Mouse (Mus musculus) embryonic facial prominence, embryonic 12.5 days (tissue): ENCODE data around the gene Abr. TPM values are rescaled to one million over a fixed set of nuclear protein-coding genes. Genes with fewer than 3 reads are reported as not detected.

Experiments used
- ATAC-seq: fragments of 200-750 bp; cut with Nextera tagmentation; 2 replicates; pipeline ENCODE4 v1.8.0; 2017; ENCODE audit not compliant: insufficient number of reproducible peaks, insufficient read depth, low FRiP score, low TSS enrichment
- H3K27ac ChIP-seq: fragments of 300-500 bp; sonication (generic); 2 replicates; pipeline ENCODE4 v1.5.1; 2016; ENCODE audit warnings: mild to moderate bottlenecking
- H3K27me3 ChIP-seq: fragments of 300-500 bp; sonication (generic); 2 replicates; pipeline ENCODE4 v1.6.1; 2016; ENCODE audit warnings: mild to moderate bottlenecking, moderate library complexity
- H3K36me3 ChIP-seq: fragments of 300-500 bp; sonication (generic); 2 replicates; pipeline ENCODE4 v1.6.1; 2016; ENCODE audit warnings: mild to moderate bottlenecking
- H3K4me1 ChIP-seq: fragments of 300-500 bp; sonication (generic); 2 replicates; pipeline ENCODE4 v1.6.1; 2016
- H3K4me2 ChIP-seq: fragments of 300-500 bp; sonication (generic); replicated peaks from 2 replicates; pipeline ENCODE4 v1.6.1; 2016; ENCODE audit warnings: mild to moderate bottlenecking, moderate library complexity
- H3K4me3 ChIP-seq: fragments of 300-500 bp; sonication (generic); 2 replicates; pipeline ENCODE4 v1.5.1; 2016; ENCODE audit warnings: mild to moderate bottlenecking
- H3K9ac ChIP-seq: fragments of 300-500 bp; sonication (generic); 2 replicates; pipeline ENCODE4 v1.6.1; 2016; ENCODE audit warnings: mild to moderate bottlenecking, moderate library complexity
- H3K9me3 ChIP-seq: fragments of 300-500 bp; sonication (generic); 2 replicates; pipeline ENCODE4 v1.6.1; 2016; ENCODE audit warnings: mild to moderate bottlenecking, moderate library complexity
- WGBS: fragments of 180-500 bp; shearing (Covaris S2); methylation state at CpG from one replicate; pipeline ENCODE4 v1.1.7; 2016; 5-methylcytosine and 5-hydroxymethylcytosine counted together
- polyA plus RNA-seq: library from polyadenylated mRNA; unstranded; fragments of >200 nt; fragmentation: Nextera tagmentation; extraction: Ambion mirVana; gene quantifications from 2 replicates; pipeline ENCODE4 v1.2.1, GENCODE M21; 2016

Abr gene
- polyA plus RNA-seq, result 46.7 and 48.6 TPM in 2 replicates

DNA sequence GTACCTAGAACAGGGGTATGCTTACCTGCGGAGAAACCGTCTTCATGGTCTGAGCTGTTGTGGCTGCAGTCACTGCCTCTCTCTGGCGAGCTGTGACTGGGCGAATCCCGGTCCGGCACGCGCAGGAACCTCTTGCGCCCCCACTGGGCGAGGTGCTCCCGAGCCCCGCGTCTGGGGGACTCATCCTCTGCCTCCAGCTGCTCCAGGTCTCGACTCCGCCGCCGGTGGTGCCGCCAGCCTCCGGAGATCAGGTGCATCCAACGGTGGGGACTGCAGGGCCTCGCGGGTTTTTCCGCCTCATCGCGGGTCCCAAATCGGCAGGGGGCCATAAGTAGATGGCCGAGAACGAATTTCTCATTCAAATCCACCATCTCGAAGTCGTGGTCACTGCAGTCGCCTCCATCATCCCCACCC, at the start of gene Abr:
TSS of gene Abr (minus strand) at position 163 of the 414 bp plus-strand sequence.
- peak; percentile 58; the same call in 1 of the 2 replicates for ATAC-seq
- H3K27ac ChIP-seq, result no peak within 1 kb of the TSS
- no peaks in the 10 kb centered on the region for H3K36me3 ChIP-seq
- peak within 1 kb of the TSS; percentile 65 for H3K9ac ChIP-seq
- WGBS, result under 1% methylated on average over 31 of the region's 31 CpGs
- H3K9me3 ChIP-seq, result no peaks in the 10 kb centered on the region
- H3K27me3 ChIP-seq, result peaks cover 26% of the 10 kb centered on the region
- peak within 1 kb of the TSS; percentile 67 for H3K4me3 ChIP-seq
- H3K4me1 ChIP-seq, result peaks cover 6% of the 10 kb centered on the region
- H3K4me2 ChIP-seq, result peak within 1 kb of the TSS; percentile 100

DNA sequence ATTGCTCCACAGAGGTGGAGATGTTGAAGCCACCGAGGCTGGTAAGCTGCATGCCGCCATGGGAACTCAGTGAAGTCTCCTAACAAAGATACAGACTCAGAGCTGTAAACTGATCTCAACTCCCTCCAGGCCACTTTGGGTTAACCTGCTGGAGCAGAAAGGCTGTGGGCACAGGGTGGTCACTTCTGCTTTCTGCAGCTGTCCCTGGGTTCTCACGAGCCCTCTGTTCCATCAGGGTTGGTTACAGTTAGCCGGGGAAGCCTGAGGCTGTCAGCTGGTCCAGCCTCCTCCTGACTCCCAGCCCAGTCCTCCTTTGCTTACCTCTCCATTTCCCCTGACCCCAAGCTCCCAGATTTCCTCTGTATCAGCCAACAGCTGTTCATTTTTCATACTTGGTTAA, 45.7 kb upstream of the Abr start:
- ATAC-seq, result no peak
- no peak overlapping the region for H3K4me2 ChIP-seq
- H3K27ac ChIP-seq, result no peak overlapping the region
- H3K9me3 ChIP-seq, result no peaks in the 10 kb centered on the region
- WGBS, result 18% methylated on average over 4 of the region's 4 CpGs
- no peaks in the 10 kb centered on the region for H3K36me3 ChIP-seq
- H3K9ac ChIP-seq, result no peak overlapping the region
- H3K4me3 ChIP-seq, result no peak overlapping the region
- H3K4me1 ChIP-seq, result peaks cover 7% of the 10 kb centered on the region
- H3K27me3 ChIP-seq, result peaks cover 89% of the 10 kb centered on the region

DNA sequence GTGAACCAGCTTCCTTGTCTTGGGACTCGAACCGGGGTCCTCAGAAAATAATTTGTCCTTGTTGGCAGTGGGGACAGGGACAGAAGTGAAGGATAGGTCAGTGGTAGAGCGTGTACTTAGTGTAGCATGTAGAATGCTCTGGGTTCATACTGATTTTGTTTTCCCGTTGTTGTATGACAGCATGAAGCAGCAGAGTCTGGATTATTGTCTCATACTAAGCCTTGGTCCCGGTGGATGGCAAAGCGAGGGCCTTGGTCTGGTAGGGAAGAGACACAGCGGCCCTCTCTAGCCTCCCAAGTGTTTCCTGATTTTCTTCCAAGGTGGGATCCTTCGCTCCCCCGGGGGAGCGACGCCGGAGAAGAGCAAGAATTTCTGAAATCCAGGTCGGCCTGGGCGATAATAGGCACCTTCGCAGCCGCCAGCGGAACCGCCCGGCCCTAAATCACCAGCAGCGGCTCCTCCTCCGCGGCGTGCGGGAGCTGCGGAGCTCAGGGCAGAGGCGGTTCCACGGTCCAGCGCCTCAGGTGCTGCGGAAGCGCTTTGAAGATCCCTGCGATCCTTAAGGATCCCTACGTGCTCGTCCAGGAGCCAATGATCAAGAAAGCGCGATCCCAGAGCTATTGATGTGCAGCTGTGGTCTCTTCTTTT, 44.0 kb upstream of the Abr start:
- Histone ChIP-seq H3K27ac (no peak overlapping the region), H3K27me3 (peaks cover 72% of the 10 kb centered on the region), H3K9me3 (no peaks in the 10 kb centered on the region), H3K4me1 (no peaks in the 10 kb centered on the region), H3K9ac (peak overlapping the region; percentile 3; the same call in 1 of the 2 replicates), H3K4me3 (peak overlapping the region; percentile 27), H3K36me3 (no peaks in the 10 kb centered on the region), H3K4me2 (peak overlapping the region; percentile 50)
- 8% methylated on average over 34 of the region's 35 CpGs for WGBS
- ATAC-seq, result no peak

DNA sequence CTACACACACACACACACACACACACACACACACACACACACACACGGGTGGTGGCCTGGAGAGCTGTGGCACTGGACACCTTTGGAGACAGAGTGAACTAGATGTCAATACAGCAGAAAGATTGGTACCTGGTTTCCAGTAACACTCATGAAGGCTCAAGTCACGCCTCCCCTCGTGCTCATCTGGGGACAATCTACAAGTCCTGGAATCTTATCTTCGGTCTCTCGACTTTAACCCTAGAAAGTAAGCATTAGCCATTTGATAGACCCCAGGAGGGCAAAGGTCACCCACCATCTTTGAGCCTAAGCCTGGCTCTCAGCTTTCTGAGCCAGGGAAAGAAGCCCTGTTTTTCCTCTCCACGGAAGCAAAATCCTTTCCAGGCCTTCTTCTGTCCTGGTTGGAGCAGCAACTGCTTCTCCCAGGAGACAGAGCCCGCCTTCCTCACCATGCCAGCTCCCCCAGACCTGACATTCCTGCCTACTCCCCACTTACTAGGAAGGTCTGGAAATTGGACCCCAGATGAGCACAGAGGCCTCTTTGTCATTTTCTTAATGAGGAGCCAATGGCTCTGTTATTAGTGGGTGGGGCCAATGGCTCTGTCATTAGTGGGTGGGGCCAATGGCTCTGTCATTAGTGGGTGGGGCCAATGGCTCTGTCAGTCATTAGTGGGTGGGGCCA, 39.8 kb upstream of the Abr start:
- 52% methylated on average over 7 of the region's 7 CpGs for WGBS
- no peaks in the 10 kb centered on the region for H3K9me3 ChIP-seq
- H3K4me1 ChIP-seq, result no peaks in the 10 kb centered on the region

DNA sequence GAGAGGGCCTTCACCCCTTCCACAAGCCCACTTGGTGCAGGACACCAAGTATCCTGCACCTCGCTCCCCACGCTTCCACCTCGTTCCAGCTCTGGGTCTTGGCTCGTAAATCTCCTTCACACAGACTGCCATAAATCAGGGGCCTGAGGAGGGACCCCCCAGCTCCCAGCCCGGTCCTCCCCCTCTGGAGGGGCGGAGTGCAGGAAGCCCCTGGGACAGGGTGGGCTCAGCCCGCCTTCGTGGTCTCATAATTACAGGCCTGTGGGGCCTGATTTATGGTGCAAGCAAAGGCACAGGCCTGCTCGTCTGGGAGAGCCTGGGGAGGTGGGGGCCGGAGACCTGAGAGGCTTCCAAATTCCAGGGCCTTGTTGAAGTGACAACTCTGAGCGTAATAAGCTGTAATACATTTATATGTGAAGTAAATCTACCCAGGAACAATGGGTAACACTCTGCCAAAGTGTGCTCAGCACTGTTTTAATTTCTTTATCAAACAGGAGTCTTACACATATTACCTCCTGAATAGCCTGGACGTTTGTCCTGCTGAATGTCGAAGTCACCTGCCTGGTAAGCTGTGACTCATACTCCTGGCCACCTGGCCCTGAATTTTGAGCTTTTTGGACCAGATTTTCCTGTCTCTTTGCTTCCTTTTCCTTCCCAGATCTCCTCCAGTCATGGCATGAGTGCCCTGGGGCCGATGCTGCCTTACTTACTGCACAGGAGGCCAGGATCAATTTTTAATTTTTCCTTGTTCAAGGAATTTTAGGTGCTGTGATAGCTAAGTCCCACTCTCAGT, 37.2 kb upstream of the Abr start:
- H3K36me3 ChIP-seq, result no peaks in the 10 kb centered on the region
- no peak overlapping the region for H3K9ac ChIP-seq
- no peak overlapping the region for H3K27ac ChIP-seq
- no peaks in the 10 kb centered on the region for H3K4me1 ChIP-seq
- no peaks in the 10 kb centered on the region for H3K9me3 ChIP-seq
- peaks cover 8% of the 10 kb centered on the region for H3K27me3 ChIP-seq
- 68% methylated on average over 14 of the region's 14 CpGs for WGBS
- no peak overlapping the region for H3K4me3 ChIP-seq
- no peak for ATAC-seq
- H3K4me2 ChIP-seq, result no peak overlapping the region

More for the DNA sequence above, 39.8 kb upstream of the Abr start:
- no peak overlapping the region for H3K4me2 ChIP-seq
- H3K27me3 ChIP-seq, result peaks cover 32% of the 10 kb centered on the region
- no peaks in the 10 kb centered on the region for H3K36me3 ChIP-seq
- H3K4me3 ChIP-seq, result no peak overlapping the region
- no peak for ATAC-seq
- H3K9ac ChIP-seq, result no peak overlapping the region
- H3K27ac ChIP-seq, result no peak overlapping the region

DNA sequence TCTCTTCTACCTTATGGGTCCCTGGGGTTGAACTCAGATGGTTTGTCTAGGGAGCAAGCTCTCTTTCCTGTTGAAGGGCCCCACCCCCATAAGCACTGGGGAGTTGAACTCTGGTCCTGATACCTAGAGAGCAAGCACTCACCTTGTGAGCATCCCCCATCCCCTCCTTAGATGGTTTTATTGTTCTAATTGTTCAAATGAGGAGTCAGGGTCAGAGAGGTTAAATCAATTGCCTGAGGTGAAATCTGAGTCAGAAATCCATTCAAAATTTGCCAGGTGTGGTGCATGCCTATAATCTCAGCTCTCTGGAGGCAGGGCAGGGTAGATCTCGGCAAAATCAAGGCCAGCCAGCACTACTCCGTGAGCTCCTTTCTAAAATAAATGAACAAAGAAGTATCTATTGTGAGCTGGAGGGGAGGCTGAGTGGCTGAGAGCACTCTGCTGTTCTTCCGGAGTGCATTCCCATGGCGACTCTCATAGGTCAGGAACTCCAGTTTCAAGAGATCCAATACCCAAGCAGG, 35.4 kb upstream of the Abr start:
- Histone ChIP-seq H3K4me2 (no peak overlapping the region), H3K9me3 (no peaks in the 10 kb centered on the region), H3K27ac (no peak overlapping the region), H3K9ac (no peak overlapping the region), H3K36me3 (no peaks in the 10 kb centered on the region), H3K4me1 (no peaks in the 10 kb centered on the region), H3K27me3 (no peaks in the 10 kb centered on the region), H3K4me3 (no peak overlapping the region)
- no peak for ATAC-seq
- WGBS, result 23% methylated on average over 4 of the region's 4 CpGs

DNA sequence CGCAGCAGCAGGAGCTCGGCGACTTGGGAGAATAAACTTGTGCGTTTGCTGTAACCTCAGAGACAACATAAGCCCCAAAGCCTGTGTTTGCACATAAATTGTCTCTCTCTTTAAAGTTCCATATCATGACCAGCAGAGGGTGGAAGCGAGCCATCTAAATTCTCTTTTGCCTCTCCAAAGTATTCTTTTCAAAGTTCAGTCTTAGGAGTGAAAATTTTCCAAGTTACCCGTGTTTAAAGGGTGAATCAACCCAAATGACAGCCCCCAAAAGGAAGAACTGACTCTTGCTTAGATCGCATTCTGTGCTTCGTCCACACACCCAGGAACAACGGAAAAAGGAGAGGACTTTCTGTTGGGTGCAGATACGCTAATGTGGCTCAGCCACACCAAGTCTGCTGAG, 33.0 kb upstream of the Abr start:
- Histone ChIP-seq H3K4me1 (no peaks in the 10 kb centered on the region), H3K36me3 (no peaks in the 10 kb centered on the region), H3K9me3 (no peaks in the 10 kb centered on the region), H3K27me3 (no peaks in the 10 kb centered on the region), H3K4me2 (peak overlapping the region; percentile 39), H3K4me3 (peak overlapping the region; percentile 20; the same call in 1 of the 2 replicates), H3K9ac (no peak overlapping the region), H3K27ac (no peak overlapping the region)
- 4% methylated on average over 10 of the region's 10 CpGs for WGBS
- ATAC-seq, result no peak

DNA sequence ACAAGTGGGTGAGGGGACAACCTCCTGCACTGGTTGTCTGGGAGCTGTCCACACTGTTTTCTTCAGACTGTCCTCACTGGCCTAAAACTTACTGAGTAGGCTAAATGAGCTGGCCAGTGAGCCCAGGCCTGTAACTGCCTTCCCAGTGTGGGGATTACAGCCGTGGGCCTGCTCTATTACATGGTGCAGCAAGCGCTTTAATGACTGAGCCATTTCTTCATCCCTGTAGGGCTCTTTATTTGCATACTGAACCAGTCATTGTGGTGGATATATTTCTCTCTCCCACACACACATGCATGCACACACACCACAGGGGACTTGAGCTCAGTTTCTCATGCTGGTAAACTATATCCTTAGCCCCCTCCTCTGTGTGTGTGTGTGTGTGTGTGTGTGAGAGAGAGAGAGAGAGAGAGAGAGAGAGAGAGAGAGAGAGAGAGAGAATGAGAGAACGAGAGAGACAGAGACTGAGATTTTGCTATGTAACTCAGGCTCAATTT, 30.8 kb upstream of the Abr start:
- Histone ChIP-seq H3K9me3 (no peaks in the 10 kb centered on the region), H3K27me3 (no peaks in the 10 kb centered on the region), H3K36me3 (no peaks in the 10 kb centered on the region), H3K4me3 (no peak overlapping the region), H3K4me1 (no peaks in the 10 kb centered on the region), H3K27ac (no peak overlapping the region), H3K9ac (no peak overlapping the region), H3K4me2 (no peak overlapping the region)
- 62% methylated on average over 3 of the region's 3 CpGs for WGBS
- no peak for ATAC-seq

DNA sequence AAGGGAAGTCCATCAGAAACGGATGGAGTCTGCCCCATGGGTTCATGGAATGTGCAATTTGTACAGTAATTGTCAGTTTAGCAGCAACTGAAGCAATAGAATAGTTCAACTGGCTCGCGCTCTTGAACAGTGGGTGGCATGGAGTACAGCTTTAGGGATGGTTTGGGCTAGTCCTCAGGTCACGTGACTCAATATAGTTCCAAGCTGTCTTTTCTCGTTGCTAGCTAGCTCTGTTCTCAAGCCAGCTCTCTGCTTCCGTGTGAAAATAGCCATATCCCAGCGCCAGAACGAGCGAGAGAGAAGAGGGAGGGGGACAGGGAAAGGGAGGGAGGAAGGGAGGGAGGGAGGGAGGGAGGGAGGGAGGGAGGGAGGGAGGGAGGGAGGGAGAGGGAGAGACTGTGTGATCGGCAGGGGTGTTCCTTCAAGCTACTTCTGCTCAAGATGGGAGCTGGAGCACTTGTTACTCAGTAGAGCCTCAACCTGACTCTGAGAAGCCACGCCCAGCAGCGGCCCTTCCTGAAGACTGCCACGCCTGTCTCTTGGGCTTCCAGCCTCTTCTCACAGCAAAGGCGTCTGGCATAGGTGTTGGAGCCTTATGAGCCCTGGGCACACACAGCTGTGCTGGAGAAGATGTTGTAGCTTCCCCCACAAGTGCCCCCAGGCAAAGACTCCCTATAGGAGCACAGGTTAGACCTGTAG, 28.9 kb upstream of the Abr start:
- Histone ChIP-seq H3K4me3 (no peak overlapping the region), H3K27ac (no peak overlapping the region), H3K9me3 (no peaks in the 10 kb centered on the region), H3K27me3 (no peaks in the 10 kb centered on the region), H3K9ac (no peak overlapping the region), H3K36me3 (no peaks in the 10 kb centered on the region), H3K4me1 (peaks cover 15% of the 10 kb centered on the region), H3K4me2 (no peak overlapping the region)
- 64% methylated on average over 12 of the region's 14 CpGs for WGBS
- ATAC-seq, result no peak

DNA sequence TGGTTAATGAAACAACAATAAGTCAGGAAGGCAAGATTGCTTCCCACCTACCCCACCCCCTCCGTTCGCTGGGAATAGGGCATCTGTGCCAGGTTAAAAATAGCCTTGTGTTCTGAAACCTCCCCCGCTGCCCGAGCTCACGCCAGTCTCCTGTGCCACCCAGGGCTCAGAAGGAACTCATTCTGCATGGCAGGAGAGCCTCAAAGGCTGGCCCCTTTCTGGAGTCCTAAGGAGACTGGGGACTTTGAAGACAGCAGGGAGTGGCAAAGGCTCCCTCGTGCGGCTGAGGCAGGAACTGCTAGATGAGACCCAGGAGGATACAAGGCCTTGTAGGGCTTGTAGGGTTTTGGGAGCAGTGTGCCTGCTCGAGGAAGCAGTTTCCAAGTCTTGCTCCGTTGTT, 25.4 kb upstream of the Abr start:
- no peaks in the 10 kb centered on the region for H3K36me3 ChIP-seq
- H3K4me1 ChIP-seq, result peaks cover 32% of the 10 kb centered on the region
- 7% methylated on average over 9 of the region's 9 CpGs for WGBS
- H3K4me3 ChIP-seq, result no peak overlapping the region
- H3K9me3 ChIP-seq, result no peaks in the 10 kb centered on the region
- no peak overlapping the region for H3K27ac ChIP-seq
- H3K4me2 ChIP-seq, result peak overlapping the region; percentile 39
- no peaks in the 10 kb centered on the region for H3K27me3 ChIP-seq
- H3K9ac ChIP-seq, result no peak overlapping the region
- no peak for ATAC-seq

DNA sequence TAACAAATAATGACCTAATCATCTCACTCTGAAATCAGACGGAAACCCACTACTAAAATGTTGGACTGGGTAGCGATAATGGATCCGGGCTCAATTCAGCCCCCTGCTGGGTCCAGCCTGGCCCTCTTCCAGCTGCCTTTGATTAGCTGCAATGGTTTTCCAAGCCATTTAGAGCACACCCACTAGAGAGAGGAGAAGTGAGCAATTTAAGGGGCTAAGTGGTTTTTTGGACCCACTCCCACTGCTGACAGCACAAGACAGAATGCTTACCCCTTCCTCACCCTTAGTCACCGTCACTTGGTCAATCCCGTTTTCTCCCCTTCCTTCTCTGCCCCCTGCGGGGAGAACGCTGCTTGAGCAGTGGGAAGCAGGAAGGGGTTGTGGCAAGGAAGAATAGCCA, 24.9 kb upstream of the Abr start:
- H3K4me2 ChIP-seq, result peak overlapping the region; percentile 39
- ATAC-seq, result peak; percentile 10; the same call in 1 of the 2 replicates

More for the DNA sequence above, 24.9 kb upstream of the Abr start:
- Histone ChIP-seq H3K27ac (no peak overlapping the region), H3K9ac (no peak overlapping the region), H3K9me3 (no peaks in the 10 kb centered on the region), H3K27me3 (no peaks in the 10 kb centered on the region), H3K36me3 (no peaks in the 10 kb centered on the region), H3K4me1 (peaks cover 32% of the 10 kb centered on the region), H3K4me3 (no peak overlapping the region)
- WGBS, result 3% methylated on average over 7 of the region's 7 CpGs
